8 mouse cellular contexts compared by ENCODE assay signal in genomic region chr9:117903025-117903424, GRCm38 (mm10).
DNase-seq lines count a peak whose midpoint lies in the region; ATAC-seq lines count a peak whose summit lies in the region.

No protein-coding gene starts in this region.

- no peaks in the 10 kb centered on the region for H3K4me1 ChIP-seq in stomach, embryonic 16.5 days (ENCODE audit: control insufficient read depth, insufficient read depth, low read length)

- no peak overlapping the region for H3K4me2 ChIP-seq in stomach, embryonic 16.5 days (ENCODE audit: low read depth, low read length)

- no peaks in the 10 kb centered on the region for H3K9me3 ChIP-seq in stomach, embryonic 16.5 days (replicated peaks; ENCODE audit: control insufficient read depth, low read length)

- WGBS in stomach, embryonic 16.5 days, result 42% methylated on average over 4 of the region's 4 CpGs

- no peak overlapping the region for H3K9ac ChIP-seq in stomach, embryonic 16.5 days (ENCODE audit: low read length)

- H3K4me3 ChIP-seq in stomach, embryonic 16.5 days (replicated peaks; ENCODE audit: low read length), result no peak overlapping the region

- H3K36me3 ChIP-seq in stomach, embryonic 16.5 days (ENCODE audit: control insufficient read depth, insufficient read depth, low read length), result no peaks in the 10 kb centered on the region

- no peak overlapping the region for H3K27ac ChIP-seq in stomach, embryonic 16.5 days (ENCODE audit: low read length)

- intact Hi-C loops in heart, postnatal 36 days (cut with DNase I), result loop anchor here (2.0 to 5.0 kb wide), 2 partner anchors 64 to 134 kb away; no protein-coding TSS in a partner anchor

- peak; percentile 48 for DNase-seq in adrenal gland, postnatal 10 days
- no peak for DNase-seq in adrenal gland, adult 8-10 months
- DNase-seq in CD4-positive helper T cell, adult 2 months (ENCODE audit: low read depth, low spot score), result peak; percentile 70
- DNase-seq in cerebellum, adult 9-10 months, result peak; percentile 62
- peak; percentile 16 to 37 for DNase-seq in heart, postnatal 36 days
- DNase-seq in layer of hippocampus, postnatal 10 days (ENCODE audit: low spot score in 2 of 2), result peak; percentile 32 to 42

- peak; percentile 58 for ATAC-seq in megakaryocyte, adult 5-6 weeks (ENCODE audit: poor library complexity, severe bottlenecking)
- ATAC-seq in stomach, embryonic 16.5 days (ENCODE audit: insufficient read depth, low FRiP score), result peak; percentile 33; the same call in 1 of the 2 replicates

- H3K27me3 ChIP-seq in stomach, embryonic 16.5 days (ENCODE audit: control insufficient read depth, insufficient read depth, low read length), result no peaks in the 10 kb centered on the region
